Mouse (Mus musculus): ENCODE measurements around the gene Rai14. TPM values are rescaled to one million over a fixed set of nuclear protein-coding genes. Genes with fewer than 3 reads are reported as not detected.

Gene Rai14
- polyA plus RNA-seq, 1 experiment from 2014 or later: 4.6 TPM

GRCm38 (mm10) chr15:10720671-10721070 is 6.2 kb upstream of the Rai14 start:
- 65% methylated on average over 8 of the region's 8 CpGs for WGBS (ENCODE audit: insufficient replicate concordance)
- no peak overlapping the region for H3K4me3 ChIP-seq (replicated peaks)

GRCm38 (mm10) chr15:10720188-10720587 is 5.8 kb upstream of the Rai14 start:
- H3K27ac ChIP-seq (replicated peaks): no peak overlapping the region
- H3K9ac ChIP-seq: no peak overlapping the region
- WGBS (ENCODE audit: insufficient replicate concordance): 66% methylated on average over 11 of the region's 11 CpGs
- no peak overlapping the region for H3K4me3 ChIP-seq (replicated peaks)
- H3K9me3 ChIP-seq (replicated peaks): no peaks in the 10 kb centered on the region
- H3K27me3 ChIP-seq: peaks cover 11% of the 10 kb centered on the region
- no peak overlapping the region for H3K4me2 ChIP-seq
- peaks cover 8% of the 10 kb centered on the region; the same call in 1 of the 2 replicates for H3K4me1 ChIP-seq (replicated peaks)
- ATAC-seq (ENCODE audit: insufficient read depth): no peak
- 0 out of 2 replicates have a peak, but pooled peaks cover 3% of the 10 kb centered on the region for H3K36me3 ChIP-seq (replicated peaks)

More at GRCm38 (mm10) chr15:10720671-10721070, 6.2 kb upstream of the Rai14 start:
- Histone ChIP-seq H3K36me3 (replicated peaks) (0 out of 2 replicates have a peak, but pooled peaks cover 3% of the 10 kb centered on the region), H3K27ac (replicated peaks) (no peak overlapping the region), H3K4me2 (no peak overlapping the region), H3K4me1 (replicated peaks) (peaks cover 8% of the 10 kb centered on the region; the same call in 1 of the 2 replicates), H3K9ac (no peak overlapping the region), H3K9me3 (replicated peaks) (no peaks in the 10 kb centered on the region), H3K27me3 (peaks cover 6% of the 10 kb centered on the region)
- ATAC-seq (ENCODE audit: insufficient read depth): no peak

- 58% methylated on average over 3 of the region's 3 CpGs for WGBS (ENCODE audit: insufficient replicate concordance)
- Histone ChIP-seq H3K9ac (no peak overlapping the region), H3K36me3 (replicated peaks) (0 out of 2 replicates have a peak, but pooled peaks cover 3% of the 10 kb centered on the region), H3K27me3 (peaks cover 18% of the 10 kb centered on the region), H3K27ac (replicated peaks) (no peak overlapping the region), H3K4me1 (replicated peaks) (peaks cover 8% of the 10 kb centered on the region; the same call in 1 of the 2 replicates), H3K4me3 (replicated peaks) (no peak overlapping the region), H3K4me2 (no peak overlapping the region), H3K9me3 (replicated peaks) (no peaks in the 10 kb centered on the region)
- no peak for ATAC-seq (ENCODE audit: insufficient read depth)
These were observed 5.1 kb upstream of the Rai14 start for GRCm38 (mm10) chr15:10719511-10719910.

- Histone ChIP-seq H3K4me3 (replicated peaks) (no peak overlapping the region), H3K36me3 (replicated peaks) (0 out of 2 replicates have a peak, but pooled peaks cover 3% of the 10 kb centered on the region), H3K27me3 (peaks cover 26% of the 10 kb centered on the region), H3K27ac (replicated peaks) (no peak overlapping the region), H3K4me2 (no peak overlapping the region), H3K4me1 (replicated peaks) (peaks cover 9% of the 10 kb centered on the region; the same call in 1 of the 2 replicates), H3K9ac (no peak overlapping the region), H3K9me3 (replicated peaks) (no peaks in the 10 kb centered on the region)
- no peak for ATAC-seq (ENCODE audit: insufficient read depth)
- 76% methylated on average over 10 of the region's 10 CpGs for WGBS (ENCODE audit: insufficient replicate concordance)
These were observed 4.3 kb upstream of the Rai14 start for GRCm38 (mm10) chr15:10718763-10719162.

GRCm38 (mm10) chr15:10717284-10717683 is 2.9 kb upstream of the Rai14 start:
- H3K9me3 ChIP-seq (replicated peaks): no peaks in the 10 kb centered on the region
- no peak overlapping the region for H3K4me3 ChIP-seq (replicated peaks)
- H3K27me3 ChIP-seq: peaks cover 40% of the 10 kb centered on the region
- no peak overlapping the region for H3K4me2 ChIP-seq
- H3K4me1 ChIP-seq (replicated peaks): 0 out of 2 replicates have a peak, but pooled peaks cover 8% of the 10 kb centered on the region
- H3K36me3 ChIP-seq (replicated peaks): 0 out of 2 replicates have a peak, but pooled peaks cover 3% of the 10 kb centered on the region
- WGBS (ENCODE audit: insufficient replicate concordance): 66% methylated on average over 1 of the region's 1 CpGs
- ATAC-seq (ENCODE audit: insufficient read depth): no peak
- H3K9ac ChIP-seq: no peak overlapping the region
- H3K27ac ChIP-seq (replicated peaks): no peak overlapping the region

- no peaks in the 10 kb centered on the region for H3K9me3 ChIP-seq (replicated peaks)
- H3K4me1 ChIP-seq (replicated peaks): peaks cover 8% of the 10 kb centered on the region; the same call in 1 of the 2 replicates
- H3K4me3 ChIP-seq (replicated peaks): no peak overlapping the region
- H3K27ac ChIP-seq (replicated peaks): no peak overlapping the region
- H3K27me3 ChIP-seq: peaks cover 42% of the 10 kb centered on the region
- H3K9ac ChIP-seq: no peak overlapping the region
- WGBS (ENCODE audit: insufficient replicate concordance): 53% methylated on average over 5 of the region's 5 CpGs
- ATAC-seq (ENCODE audit: insufficient read depth): no peak
- 0 out of 2 replicates have a peak, but pooled peaks cover 3% of the 10 kb centered on the region for H3K36me3 ChIP-seq (replicated peaks)
- peak overlapping the region; percentile 70; the same call in 1 of the 2 replicates for H3K4me2 ChIP-seq
These were observed 1.5 kb upstream of the Rai14 start for GRCm38 (mm10) chr15:10715966-10716365.

GRCm38 (mm10) chr15:10715139-10715505 is 698 bp upstream of the Rai14 start:
- H3K36me3 ChIP-seq (replicated peaks): 0 out of 2 replicates have a peak, but pooled peaks cover 3% of the 10 kb centered on the region
- WGBS (ENCODE audit: insufficient replicate concordance): under 1% methylated on average over 10 of the region's 10 CpGs
- peaks cover 42% of the 10 kb centered on the region for H3K27me3 ChIP-seq
- H3K9ac ChIP-seq: no peak overlapping the region; the same call in 1 of the 2 replicates
- peak overlapping the region; percentile 61 for H3K4me3 ChIP-seq (replicated peaks)
- peak overlapping the region; percentile 69 for H3K27ac ChIP-seq (replicated peaks)
- no peaks in the 10 kb centered on the region for H3K9me3 ChIP-seq (replicated peaks)
- H3K4me1 ChIP-seq (replicated peaks): peaks cover 8% of the 10 kb centered on the region; the same call in 1 of the 2 replicates
- peak overlapping the region; percentile 70 for H3K4me2 ChIP-seq
- peak; percentile 43 for ATAC-seq (ENCODE audit: insufficient read depth)

- Histone ChIP-seq H3K4me3 (replicated peaks) (peak overlapping the region; percentile 61), H3K4me1 (replicated peaks) (peaks cover 8% of the 10 kb centered on the region; the same call in 1 of the 2 replicates), H3K27me3 (peaks cover 42% of the 10 kb centered on the region), H3K4me2 (peak overlapping the region; percentile 70), H3K9me3 (replicated peaks) (no peaks in the 10 kb centered on the region), H3K27ac (replicated peaks) (peak overlapping the region; percentile 69), H3K9ac (peak overlapping the region; percentile 51), H3K36me3 (replicated peaks) (0 out of 2 replicates have a peak, but pooled peaks cover 3% of the 10 kb centered on the region)
- 2% methylated on average over 35 of the region's 35 CpGs for WGBS (ENCODE audit: insufficient replicate concordance)
- 0 out of 2 replicates have a peak, but pooled peaks have one; percentile 4 for ATAC-seq (ENCODE audit: insufficient read depth)
These were observed 653 bp downstream of the Rai14 start for GRCm38 (mm10) chr15:10713626-10714316.

GRCm38 (mm10) chr15:10713181-10713625 is 1.2 kb downstream of the Rai14 start:
- Histone ChIP-seq H3K36me3 (replicated peaks) (0 out of 2 replicates have a peak, but pooled peaks cover 3% of the 10 kb centered on the region), H3K4me3 (replicated peaks) (peak overlapping the region; percentile 61), H3K4me1 (replicated peaks) (peaks cover 8% of the 10 kb centered on the region; the same call in 1 of the 2 replicates), H3K9ac (no peak overlapping the region), H3K27ac (replicated peaks) (no peak overlapping the region), H3K9me3 (replicated peaks) (no peaks in the 10 kb centered on the region), H3K27me3 (peaks cover 42% of the 10 kb centered on the region), H3K4me2 (peak overlapping the region; percentile 70)
- no peak for ATAC-seq (ENCODE audit: insufficient read depth)
- WGBS (ENCODE audit: insufficient replicate concordance): 30% methylated on average over 13 of the region's 13 CpGs

GRCm38 (mm10) chr15:10712288-10712687 is 2.1 kb downstream of the Rai14 start:
- WGBS (ENCODE audit: insufficient replicate concordance): 61% methylated on average over 3 of the region's 3 CpGs

GRCm38 (mm10) chr15:10711231-10711630 is 3.2 kb downstream of the Rai14 start:
- no peak overlapping the region for H3K4me3 ChIP-seq (replicated peaks)
- ATAC-seq (ENCODE audit: insufficient read depth): no peak
- no peaks in the 10 kb centered on the region for H3K36me3 ChIP-seq (replicated peaks)
- H3K27me3 ChIP-seq: peaks cover 41% of the 10 kb centered on the region
- no peak overlapping the region for H3K9ac ChIP-seq
- H3K27ac ChIP-seq (replicated peaks): no peak overlapping the region
- peaks cover 8% of the 10 kb centered on the region; the same call in 1 of the 2 replicates for H3K4me1 ChIP-seq (replicated peaks)
- H3K9me3 ChIP-seq (replicated peaks): no peaks in the 10 kb centered on the region
- WGBS (ENCODE audit: insufficient replicate concordance): 60% methylated on average over 6 of the region's 6 CpGs
- no peak overlapping the region for H3K4me2 ChIP-seq

More at GRCm38 (mm10) chr15:10712288-10712687, 2.1 kb downstream of the Rai14 start:
- Histone ChIP-seq H3K9me3 (replicated peaks) (no peaks in the 10 kb centered on the region), H3K4me3 (replicated peaks) (no peak overlapping the region), H3K4me1 (replicated peaks) (peaks cover 8% of the 10 kb centered on the region; the same call in 1 of the 2 replicates), H3K27ac (replicated peaks) (no peak overlapping the region), H3K4me2 (0 out of 2 replicates have a peak overlapping the region, but pooled peaks have one; percentile 70), H3K27me3 (peaks cover 42% of the 10 kb centered on the region), H3K36me3 (replicated peaks) (0 out of 2 replicates have a peak, but pooled peaks cover 3% of the 10 kb centered on the region), H3K9ac (no peak overlapping the region)
- no peak for ATAC-seq (ENCODE audit: insufficient read depth)
